Mouse (Mus musculus): ENCODE measurements around the gene Coro2b.

DNA sequence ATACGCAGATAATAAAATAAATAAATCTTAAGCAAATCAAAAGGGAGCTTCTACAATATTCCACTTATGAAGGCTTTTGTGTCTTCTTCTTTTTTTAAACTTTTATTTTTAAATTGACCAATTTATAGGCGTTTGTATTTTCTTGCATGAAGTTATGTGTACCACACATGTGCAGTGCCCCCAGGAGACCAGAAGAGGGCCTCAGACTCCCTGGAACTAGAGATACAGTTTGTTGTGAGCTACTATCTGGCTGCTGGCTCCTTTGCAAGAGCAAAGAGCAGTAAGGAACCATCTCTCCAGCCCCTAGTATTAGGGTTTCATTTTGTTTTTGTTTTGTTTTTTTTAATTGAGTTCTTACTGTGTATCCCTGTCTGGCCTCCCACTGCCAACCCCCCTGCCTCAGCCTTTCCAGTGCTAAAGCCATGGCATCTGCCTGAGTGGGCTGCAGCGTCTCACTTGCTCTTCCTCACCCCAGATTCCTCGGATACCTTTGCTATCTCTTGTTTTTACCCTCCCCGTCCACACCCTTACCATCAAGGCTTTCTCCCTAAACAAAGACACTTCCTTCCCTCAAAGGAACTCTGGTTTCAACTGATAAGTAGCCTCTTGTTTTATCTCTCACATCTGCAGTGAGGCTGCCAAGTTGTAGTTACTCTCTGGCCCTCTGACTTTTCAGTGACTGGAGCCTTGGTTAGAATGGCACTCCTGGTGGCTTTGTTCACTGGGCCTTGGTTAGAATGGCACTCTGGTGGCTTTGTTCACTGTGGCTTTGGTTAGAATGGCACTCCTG lies 129.3 kb downstream of the Coro2b start:
- TF ChIP-seq GATA1 (IDR thresholded peaks at IDR 0.05; ENCODE audit: borderline replicate concordance, low read length) (no peak), FLI1 (IDR thresholded peaks at IDR 0.05; ENCODE audit: low read length) (no peak)

Data from megakaryocyte, embryonic 14.5 days (primary cell).